Mouse (Mus musculus): ENCODE results near the gene Rnf149.
A peak's percentile ranks its signal among the peaks of the same experiment; 100 is the strongest.

Gene Rnf149

DNA sequence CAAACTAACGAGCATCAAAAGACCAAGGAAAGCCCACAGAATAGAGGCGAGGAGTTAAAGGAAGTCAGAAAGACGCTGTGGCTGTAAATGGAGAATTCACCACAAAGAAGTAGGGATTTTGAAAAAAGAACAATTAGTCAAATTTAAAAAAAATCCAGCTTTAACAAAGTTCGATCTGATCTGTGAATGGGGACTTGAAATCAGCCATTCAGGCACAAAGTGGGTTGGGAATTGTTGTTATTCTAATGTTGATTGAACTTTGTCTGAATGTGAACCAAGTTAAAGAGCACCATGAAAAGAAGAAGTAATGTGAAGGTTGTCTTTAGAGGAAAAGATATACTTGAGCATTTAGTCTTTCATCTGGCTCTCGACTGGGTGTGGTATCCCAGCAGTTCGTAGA, 48.9 kb downstream of the Rnf149 start:
- DNase-seq (ENCODE audit: low read depth) = no peak

GRCm38 (mm10) chr1:39527432-39527831, 49.8 kb downstream of the Rnf149 start:
- peak; percentile 86 for DNase-seq (ENCODE audit: low read depth)

DNA sequence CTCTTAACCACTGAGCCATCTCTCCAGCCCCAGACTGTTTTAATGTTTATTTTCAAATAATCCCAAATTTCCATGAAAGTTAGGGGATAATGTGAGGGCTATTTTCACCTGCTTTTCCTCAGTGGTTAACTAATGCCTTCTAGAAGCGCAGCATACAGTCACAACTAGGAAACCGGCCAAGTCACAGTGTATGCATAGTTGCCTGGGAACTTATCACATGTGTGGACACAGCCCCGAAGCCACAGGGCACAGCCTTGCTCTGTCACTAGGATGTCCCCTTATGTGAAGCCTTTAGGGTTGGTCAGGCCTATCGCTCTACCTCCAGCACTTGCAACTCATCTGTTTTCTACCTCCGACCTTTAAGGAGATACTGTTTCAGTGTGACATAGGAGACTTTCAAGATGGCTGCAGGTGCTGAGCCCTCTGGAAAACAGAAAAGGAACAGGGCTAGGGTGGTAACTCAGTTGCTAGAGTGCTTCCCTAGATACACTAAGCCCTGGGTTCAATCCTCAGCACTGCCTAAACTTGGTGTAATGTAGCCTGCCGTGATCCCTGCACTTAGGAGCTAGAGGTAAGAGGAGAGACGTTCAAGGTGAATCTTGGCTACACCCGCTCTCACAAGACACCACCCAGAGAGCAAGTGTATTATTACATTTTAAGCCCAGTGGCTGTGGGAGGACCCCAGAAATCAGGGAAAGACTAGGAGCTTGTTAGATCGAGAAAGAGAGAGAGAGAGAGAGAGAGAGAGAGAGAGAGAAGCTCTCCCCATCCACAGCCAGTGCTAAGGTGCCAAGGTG, 50.6 kb downstream of the Rnf149 start:
- no peak for DNase-seq (ENCODE audit: low read depth)

DNA sequence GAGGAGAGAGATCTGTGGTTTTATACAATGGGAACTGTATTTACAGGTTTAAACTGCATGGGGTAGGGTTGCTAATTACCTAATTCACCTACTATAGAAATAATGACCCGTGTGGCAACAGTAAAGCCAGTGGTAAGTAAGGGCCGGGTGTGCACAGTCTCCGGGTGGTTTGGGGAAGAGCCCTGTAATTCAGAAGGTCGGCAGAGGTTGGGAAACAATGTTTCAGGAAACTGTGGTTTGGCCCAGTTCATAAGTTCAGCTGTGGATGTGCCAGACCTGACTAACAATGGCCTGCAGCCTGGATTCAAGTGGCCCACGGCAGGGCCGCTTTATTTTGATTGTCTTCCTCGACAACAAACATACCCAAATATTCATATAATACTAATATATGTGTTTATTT, 51.4 kb downstream of the Rnf149 start:
- no peak for DNase-seq (ENCODE audit: low read depth)

- peak; percentile 77 for DNase-seq (ENCODE audit: low read depth)
These were observed 54.7 kb downstream of the Rnf149 start for GRCm38 (mm10) chr1:39522519-39522918.

DNA sequence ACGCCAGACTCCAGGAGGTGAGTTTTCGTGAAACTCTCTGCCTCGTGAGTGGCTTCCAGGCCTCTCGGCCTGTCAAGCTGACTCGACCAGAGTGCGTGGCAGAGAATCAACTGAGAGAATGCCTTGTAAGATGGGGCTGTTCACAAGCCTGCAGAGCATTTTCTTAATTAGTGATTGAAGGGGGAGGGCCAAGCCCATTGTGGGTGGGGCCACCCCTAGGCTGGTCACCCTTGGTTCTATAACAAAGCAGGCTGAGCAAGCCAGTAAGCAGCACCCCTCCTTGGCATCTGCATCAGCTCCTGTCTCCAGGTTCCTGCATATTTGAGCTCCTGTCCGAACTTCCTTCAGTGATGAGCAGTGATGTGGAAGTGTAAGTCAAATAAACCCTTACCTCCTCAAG, 55.9 kb downstream of the Rnf149 start:
- no peak for DNase-seq (ENCODE audit: low read depth)

DNA sequence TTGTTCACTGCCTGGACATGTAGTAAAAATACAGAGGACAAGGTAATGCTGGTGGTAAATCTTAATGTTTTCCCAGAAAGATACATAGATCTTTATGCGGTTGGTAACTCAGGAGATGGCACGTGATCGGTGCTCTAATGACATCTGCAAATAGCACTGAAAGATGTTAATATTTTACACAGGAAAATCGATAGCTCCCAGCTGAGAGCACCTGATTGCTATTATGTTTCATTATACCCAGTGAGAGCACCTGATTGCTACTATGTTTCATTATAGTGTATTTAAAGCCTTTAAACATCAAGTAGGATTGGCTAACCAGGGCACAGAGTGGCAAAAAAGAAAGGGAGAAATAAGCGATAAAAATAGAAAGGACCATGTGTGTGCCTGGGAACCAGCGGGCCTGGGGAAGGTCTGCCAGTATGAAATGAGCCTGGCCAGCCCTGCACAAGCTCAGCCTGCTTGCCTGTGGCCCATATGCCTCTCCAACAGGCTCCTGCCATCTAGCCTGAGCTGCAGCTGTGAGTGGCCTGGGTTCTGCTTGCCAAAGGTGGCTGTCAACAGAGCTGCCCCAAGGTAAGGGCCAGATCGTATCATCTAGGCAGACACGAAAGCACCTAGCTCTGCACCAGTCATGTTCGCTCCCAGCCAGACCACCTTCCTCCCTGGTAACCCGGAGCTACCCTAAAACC, 61.8 kb downstream of the Rnf149 start:
- no peak for DNase-seq (ENCODE audit: low read depth)

DNA sequence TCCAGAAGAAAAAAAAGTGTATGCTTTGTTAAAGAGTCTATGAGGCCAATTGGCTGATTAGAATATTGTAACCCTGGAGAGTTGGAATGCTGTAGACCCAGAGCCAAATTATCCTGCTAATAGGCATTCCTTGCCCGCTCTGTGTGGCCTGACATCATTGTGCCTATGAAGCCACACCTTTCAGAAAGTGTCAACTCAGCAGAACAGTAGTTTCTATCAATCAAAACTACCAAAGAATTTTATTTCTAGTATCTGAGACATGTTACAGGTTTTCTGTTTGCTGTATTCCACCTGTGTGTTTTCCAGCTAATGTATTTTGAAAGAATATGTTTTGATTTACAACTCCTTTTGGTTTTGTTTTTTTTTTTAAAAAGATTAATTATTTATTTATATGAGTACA, 65.0 kb downstream of the Rnf149 start:
- no peak for DNase-seq (ENCODE audit: low read depth)

DNA sequence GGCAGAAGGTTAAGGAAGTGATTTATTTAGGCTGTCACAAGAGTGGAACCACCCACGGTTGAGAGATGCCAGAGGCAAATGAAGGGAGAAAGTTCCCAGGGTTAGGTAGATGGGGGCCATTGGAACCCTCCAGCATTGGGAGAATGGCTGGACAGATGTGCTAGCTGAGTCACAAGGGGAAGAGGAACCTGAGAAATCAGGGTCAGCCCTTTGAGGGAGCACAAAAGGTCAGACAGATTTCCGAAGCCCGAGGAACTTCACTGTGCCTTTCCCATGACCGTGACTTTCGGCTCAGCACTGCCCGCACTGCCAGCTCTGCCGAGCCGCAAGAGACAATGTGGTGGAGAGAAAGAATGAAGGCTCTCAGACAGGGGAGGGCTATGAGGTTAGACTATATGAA, 65.4 kb downstream of the Rnf149 start:
- DNase-seq (ENCODE audit: low read depth) = no peak

GRCm38 (mm10) chr1:39505600-39505999, 71.6 kb downstream of the Rnf149 start:
- DNase-seq (ENCODE audit: low read depth) = no peak

DNA sequence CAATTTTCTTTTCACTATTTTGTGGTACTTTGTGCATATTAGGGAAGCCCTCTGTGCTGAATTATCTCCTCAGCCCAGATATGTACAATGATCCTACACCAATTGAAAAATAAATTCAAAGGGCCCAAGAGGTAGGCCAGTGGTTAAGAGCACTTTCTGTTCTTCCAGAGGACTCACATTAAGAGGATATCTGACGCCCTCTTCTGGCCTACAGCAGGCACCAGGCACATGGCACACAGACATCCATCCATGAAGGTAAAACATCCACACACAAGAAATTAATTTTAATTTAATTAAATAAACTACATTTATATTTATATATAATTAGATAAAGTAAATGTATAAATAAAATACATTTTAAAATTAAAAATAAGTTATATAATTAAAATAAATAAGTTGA, 72.9 kb downstream of the Rnf149 start:
- DNase-seq (ENCODE audit: low read depth) = peak; percentile 38

DNA sequence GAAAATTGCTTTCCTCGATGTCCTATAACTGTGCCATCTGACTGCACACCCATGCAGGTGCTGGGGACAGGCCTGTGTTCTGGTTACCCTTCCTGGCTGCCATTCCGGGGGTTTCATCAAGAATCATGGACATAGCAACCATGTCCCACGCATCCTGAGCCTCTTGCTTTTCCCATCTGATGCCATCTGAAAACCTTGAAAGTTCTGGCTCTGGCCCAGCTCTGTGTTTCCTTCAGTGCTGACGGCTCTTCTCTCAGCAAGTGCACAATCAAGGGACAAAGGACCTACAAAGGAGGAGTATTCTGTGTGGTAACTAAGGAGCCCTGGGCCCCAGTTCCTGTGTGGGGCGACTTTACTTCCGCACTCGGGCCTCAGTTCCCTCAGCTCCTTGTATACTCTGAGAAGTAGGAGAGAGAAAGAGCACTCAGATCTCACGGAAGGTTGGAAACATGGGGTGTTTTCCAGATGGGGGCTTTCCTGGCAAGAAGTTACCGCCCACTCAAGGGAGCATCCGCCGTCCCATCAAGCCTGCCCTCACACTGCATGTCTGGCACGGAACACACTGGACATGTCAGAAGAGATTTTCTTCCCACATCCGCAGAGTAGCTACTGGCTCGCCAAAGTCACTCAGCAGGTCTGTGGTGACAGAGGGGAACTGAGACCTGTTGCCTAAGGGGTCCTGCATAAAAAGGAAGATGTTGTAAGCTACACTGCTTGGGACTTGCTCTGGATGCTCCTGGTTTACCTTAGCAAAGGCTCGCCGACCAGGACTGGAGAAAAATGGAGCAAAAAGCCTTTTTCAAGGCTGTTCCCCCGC, 74.2 kb downstream of the Rnf149 start:
- no peak for DNase-seq (ENCODE audit: low read depth)

All from NIH3T3 (cell line).